Mouse (Mus musculus) frontal cortex, postnatal 25 days (tissue): ENCODE results near the gene Sod3.

ENCODE experiments used
- DNase-seq, 2 experiments: peaks; one replicate each; pipeline ENCODE4 v3.0.0; 2022; ENCODE audit warnings: low spot score in 2 of 2

The Sod3 gene

GRCm38 (mm10) chr5:52363468-52364150, at the start of gene Sod3:
Gene Sod3, plus strand, starts transcription at chr5:52363791.
- DNase-seq: no peak

- no peak for DNase-seq
These were observed 46.7 kb upstream of the Sod3 start for GRCm38 (mm10) chr5:52316926-52317325.

DNA sequence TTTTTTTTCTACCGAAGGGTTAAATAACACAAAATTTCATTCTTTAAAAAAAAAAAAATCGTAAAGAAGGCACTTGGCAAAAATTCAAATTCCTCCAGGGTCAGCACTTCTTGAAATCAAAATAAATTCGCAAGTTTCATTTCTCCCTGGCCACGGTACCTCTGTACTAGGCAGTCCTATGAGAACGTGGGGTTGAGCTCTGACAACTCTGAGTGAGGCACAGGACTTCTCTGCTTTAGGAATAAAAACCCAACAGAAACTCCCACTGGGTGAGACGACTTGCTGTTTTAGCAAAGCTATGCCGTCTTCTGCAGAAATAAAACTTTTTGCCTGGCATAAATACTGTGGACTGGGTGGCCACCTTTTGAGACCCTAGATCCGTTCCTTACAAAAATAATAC, 44.1 kb upstream of the Sod3 start:
- no peak for DNase-seq

- DNase-seq: no peak
These were observed 31.5 kb upstream of the Sod3 start for GRCm38 (mm10) chr5:52332120-52332519.

DNA sequence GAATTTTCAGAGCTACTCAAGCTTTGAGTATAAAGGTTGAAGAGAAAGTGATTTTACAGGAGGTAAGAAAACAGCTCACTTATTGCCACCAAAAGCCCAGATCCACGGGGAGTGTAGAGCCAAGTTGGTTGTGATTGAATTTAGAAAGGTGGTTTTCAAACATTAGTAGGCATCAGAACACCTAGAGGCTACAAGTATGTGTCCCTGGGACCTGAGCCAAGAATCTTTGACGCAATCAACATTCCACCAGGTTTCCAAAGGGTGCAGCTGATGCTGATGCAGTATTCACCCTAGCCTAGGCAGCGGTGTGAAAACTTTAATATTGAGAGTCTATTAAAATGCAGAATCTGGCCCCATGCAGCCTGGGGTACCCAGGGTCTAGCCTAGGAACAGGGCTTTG, 28.0 kb upstream of the Sod3 start:
- DNase-seq: no peak

DNA sequence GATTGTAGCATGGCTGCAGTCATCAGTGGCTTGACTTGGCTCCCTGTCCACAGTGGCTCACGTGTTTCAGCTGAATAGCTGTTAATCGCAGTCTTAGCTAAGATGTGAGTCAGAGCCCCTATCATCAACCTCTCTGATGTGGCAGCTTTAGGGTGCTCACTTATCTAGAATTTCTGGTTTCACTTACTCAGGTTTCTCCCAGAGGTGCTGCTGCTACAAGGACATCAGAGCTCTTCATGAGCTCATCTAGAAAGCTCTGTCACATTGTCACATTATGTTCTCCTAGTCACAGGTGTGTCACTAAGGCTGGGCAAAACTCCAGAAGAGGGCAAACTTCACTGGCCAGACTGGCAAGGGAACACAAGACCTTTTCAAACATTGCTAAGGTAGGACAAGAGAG, 24.5 kb upstream of the Sod3 start:
- DNase-seq: no peak

DNA sequence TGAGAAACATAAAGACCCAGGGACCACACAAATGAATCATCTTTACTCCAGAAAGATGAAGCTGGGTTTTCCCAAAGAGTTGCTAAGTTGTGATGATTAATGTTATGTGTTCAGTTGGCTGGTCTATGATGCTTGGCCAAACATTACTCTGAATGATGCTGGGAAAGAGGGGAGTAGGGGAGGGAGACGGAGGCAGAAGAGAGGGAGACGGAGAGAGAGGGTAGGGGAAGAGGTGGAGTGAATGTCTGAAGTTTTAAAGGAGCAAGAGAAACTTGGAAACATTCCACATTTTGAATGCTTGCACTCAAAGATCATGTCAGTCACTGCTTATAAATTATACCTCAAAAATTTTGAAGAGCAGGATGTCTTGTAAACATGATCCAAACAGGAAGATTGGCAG, 16.7 kb upstream of the Sod3 start:
- no peak for DNase-seq

GRCm38 (mm10) chr5:52350451-52350850, 13.1 kb upstream of the Sod3 start:
- no peak for DNase-seq

DNA sequence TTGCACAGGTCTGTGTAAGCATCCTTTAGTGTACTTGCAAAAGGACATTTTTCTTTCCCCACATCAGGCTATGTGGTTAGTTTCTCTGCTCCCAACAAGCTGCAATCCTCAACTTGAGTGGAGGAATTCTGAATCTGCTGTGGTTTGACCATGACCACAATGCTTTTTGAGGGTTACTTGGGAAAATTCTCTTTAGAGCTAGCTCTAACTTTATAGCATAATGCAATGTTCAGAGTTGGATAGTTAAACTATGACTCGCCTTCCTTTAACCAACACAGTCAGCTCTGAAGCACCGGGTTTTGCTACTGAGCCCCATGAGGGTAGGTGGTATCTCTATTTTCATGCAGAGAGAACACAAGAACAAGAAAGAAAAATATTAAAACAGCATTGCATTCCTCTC, 12.0 kb upstream of the Sod3 start:
- DNase-seq: no peak

DNA sequence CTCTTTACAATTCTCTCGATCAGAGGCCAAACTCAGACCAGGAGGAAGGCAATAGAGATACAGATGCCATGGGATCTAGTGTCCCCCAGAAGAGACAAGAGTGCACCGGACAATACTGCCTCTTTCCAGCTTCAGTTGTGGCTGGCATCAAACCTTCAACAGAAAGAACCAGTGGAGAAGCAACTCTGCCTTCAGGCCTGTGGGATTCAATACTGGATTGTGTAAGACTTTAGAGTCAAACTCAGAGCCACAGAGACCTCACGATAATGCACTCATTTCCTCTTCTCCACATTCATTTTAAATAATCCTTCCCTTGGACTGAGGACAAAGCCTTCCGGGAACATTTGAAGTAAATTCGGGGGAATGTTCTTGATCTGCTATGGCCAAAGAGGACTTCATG, 10.9 kb upstream of the Sod3 start:
- no peak for DNase-seq

- no peak for DNase-seq
These were observed 9.2 kb upstream of the Sod3 start for GRCm38 (mm10) chr5:52354441-52354840.

GRCm38 (mm10) chr5:52355612-52356011, 8.0 kb upstream of the Sod3 start:
- no peak for DNase-seq

GRCm38 (mm10) chr5:52357175-52357754, 6.3 kb upstream of the Sod3 start:
- DNase-seq: no peak

GRCm38 (mm10) chr5:52358120-52358519, 5.5 kb upstream of the Sod3 start:
- no peak for DNase-seq

GRCm38 (mm10) chr5:52360286-52361049, 3.1 kb upstream of the Sod3 start:
- DNase-seq: no peak

- no peak for DNase-seq
These were observed 669 bp upstream of the Sod3 start for GRCm38 (mm10) chr5:52362776-52363467.

DNA sequence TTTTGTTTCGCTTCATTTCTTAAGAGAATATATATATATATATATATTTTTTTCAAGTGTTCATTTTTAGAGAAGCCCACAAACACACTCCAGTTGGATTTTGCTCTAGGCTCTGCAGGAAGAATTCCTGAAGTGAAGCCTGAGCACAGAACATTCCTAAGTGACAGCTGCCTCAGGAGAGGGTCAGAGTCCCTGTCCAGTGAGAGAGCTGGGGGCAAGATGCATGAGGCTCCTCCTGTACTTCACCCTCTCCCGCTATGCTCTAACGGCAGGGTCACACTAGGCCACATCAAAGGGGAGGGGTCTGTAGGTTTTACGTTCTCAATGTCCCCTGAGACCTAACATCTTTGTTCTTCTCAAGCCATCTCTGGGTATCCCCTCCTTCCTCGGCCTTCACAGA, 930 bp downstream of the Sod3 start:
- DNase-seq: no peak

DNA sequence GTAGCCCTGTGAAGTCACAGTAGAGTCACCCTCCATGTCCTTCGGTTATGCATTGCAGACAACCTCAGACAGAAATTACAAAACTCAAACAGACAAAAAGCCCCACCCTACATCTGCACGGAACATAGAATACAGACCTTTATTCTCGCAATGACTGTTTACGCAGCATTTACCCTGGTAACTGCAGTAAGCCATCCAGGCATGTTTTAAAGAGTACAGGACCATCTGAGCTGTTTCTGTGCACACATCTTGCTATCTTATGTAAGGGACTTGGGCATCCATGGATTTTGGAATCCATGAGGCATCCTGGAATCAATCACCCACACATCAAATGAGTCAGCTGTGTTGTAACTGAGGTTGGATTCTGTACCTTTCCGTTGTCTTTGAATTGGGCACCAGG, 2.3 kb downstream of the Sod3 start:
- DNase-seq: no peak

GRCm38 (mm10) chr5:52366661-52367060, 3.1 kb downstream of the Sod3 start:
- DNase-seq: no peak

- no peak for DNase-seq
These were observed 4.6 kb downstream of the Sod3 start for GRCm38 (mm10) chr5:52367866-52368840.

- no peak for DNase-seq
These were observed 7.3 kb downstream of the Sod3 start for GRCm38 (mm10) chr5:52370901-52371300.
